Mouse (Mus musculus): Measurements from ENCODE around the gene Focad. TPM values are rescaled to one million over a fixed set of nuclear protein-coding genes. Genes with fewer than 3 reads are reported as not detected.

The Focad gene
- polyA plus RNA-seq, 1 experiment: 22.5 TPM

DNA sequence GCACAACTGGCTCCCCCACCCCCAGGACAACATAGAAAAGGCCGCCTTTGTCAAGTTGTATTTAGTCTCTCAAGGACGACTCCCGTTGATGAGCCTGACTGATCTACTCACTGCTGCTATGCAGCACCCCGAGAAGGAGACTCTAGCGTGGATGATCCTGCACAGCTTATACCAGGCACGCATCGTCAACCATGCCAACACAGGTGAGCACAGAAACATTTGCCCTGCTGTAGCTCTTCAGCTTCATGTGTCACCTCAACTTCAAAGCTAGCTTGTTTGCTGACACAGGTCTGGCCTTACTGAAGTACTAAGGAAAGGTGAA, 306.5 kb downstream of the Focad start:
- H3K27ac ChIP-seq (ENCODE audit: insufficient read depth, low read length): no peak overlapping the region
- H3K4me3 ChIP-seq (ENCODE audit: low read depth, low read length): no peak overlapping the region
- H3K27me3 ChIP-seq (ENCODE audit: control insufficient read depth, insufficient read depth, low read length, poor library complexity, severe bottlenecking): no peaks in the 10 kb centered on the region
- H3K36me3 ChIP-seq (ENCODE audit: control insufficient read depth, insufficient read depth, low read length, poor library complexity, severe bottlenecking): no peaks in the 10 kb centered on the region
- H3K4me1 ChIP-seq (ENCODE audit: control insufficient read depth, insufficient read depth, low read length): no peaks in the 10 kb centered on the region
- TF ChIP-seq POLR2A (IDR thresholded peaks at IDR 0.05; ENCODE audit: insufficient read depth, low read length): no peak
- no peak for TF ChIP-seq CTCF (IDR thresholded peaks at IDR 0.05; ENCODE audit: low read depth, low read length)
- TF ChIP-seq EP300 (IDR thresholded peaks at IDR 0.05; ENCODE audit: insufficient read depth, low read depth, low read length): no peak
- no peaks in the 10 kb centered on the region for H3K9me3 ChIP-seq (replicated peaks; ENCODE audit: control insufficient read depth, insufficient read depth, low read length, poor library complexity, severe bottlenecking)
- no peak overlapping the region for H3K9ac ChIP-seq (ENCODE audit: low read depth, poor library complexity, severe bottlenecking)

DNA sequence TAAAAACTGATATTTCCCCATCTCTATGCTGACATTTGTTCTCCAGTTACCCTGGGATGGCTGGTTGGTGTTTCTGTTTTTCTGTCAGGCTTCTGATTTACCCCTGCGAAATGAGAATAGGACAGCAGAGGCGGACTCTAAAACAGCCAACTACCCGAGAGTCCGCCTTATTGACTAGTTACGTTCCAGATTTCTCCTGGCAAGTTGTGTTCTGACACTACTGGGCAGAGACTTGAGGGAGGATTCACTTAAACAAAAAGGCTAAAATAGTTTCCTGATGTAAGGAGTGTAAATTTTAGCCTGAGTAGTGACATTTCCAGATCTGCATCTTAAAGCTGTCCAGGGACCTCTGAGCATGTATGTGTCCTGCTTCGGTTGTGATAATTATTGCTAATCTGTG, 308.5 kb downstream of the Focad start:
- Histone ChIP-seq H3K27me3 (ENCODE audit: control insufficient read depth, insufficient read depth, low read length, poor library complexity, severe bottlenecking) (no peaks in the 10 kb centered on the region), H3K27ac (ENCODE audit: insufficient read depth, low read length) (no peak overlapping the region), H3K9me3 (replicated peaks; ENCODE audit: control insufficient read depth, insufficient read depth, low read length, poor library complexity, severe bottlenecking) (no peaks in the 10 kb centered on the region), H3K4me3 (ENCODE audit: low read depth, low read length) (no peak overlapping the region), H3K36me3 (ENCODE audit: control insufficient read depth, insufficient read depth, low read length, poor library complexity, severe bottlenecking) (no peaks in the 10 kb centered on the region), H3K9ac (ENCODE audit: low read depth, poor library complexity, severe bottlenecking) (no peak overlapping the region), H3K4me1 (ENCODE audit: control insufficient read depth, insufficient read depth, low read length) (no peaks in the 10 kb centered on the region)
- TF ChIP-seq CTCF (IDR thresholded peaks at IDR 0.05; ENCODE audit: low read depth, low read length) (no peak), POLR2A (IDR thresholded peaks at IDR 0.05; ENCODE audit: insufficient read depth, low read length) (no peak), EP300 (IDR thresholded peaks at IDR 0.05; ENCODE audit: insufficient read depth, low read depth, low read length) (no peak)

DNA sequence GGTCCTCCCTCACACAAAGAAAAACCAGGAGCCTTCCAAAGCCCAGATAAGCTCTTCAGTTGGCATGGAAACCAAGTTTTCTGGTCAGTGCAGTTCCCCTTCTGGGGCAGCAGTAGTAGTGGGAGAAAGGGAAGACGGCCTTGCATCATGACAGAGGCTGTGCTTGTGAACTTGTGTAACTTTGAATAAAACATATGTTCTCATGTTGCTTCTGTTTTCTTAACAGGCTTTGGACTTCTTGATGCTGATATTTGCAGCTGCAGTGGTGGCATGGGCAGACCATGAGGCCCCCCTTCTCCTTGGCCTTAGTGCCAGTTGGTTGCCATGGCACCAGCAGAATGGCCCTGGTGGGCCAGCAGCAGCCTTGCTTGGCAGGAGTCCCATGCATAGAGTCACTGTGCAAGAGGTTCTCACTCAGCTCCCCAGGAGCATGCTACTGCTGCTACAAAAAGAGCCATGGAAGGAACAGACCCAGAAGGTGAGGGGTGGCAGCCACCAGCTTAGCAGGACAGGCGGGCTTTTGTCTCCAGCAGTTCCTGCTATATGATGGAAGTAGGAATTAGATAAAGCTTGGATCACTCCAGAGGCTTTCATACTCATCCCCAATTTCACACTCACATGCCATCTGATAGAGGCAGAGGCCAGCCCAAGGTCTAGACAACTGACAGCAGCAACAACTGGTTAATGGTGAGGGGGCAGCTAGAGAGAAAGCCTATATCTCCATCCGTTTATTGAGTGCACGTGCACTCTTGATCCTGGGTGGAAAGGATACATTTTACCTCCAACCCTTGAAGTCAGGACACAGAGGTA, 312.7 kb downstream of the Focad start:
- Histone ChIP-seq H3K4me3 (ENCODE audit: low read depth, low read length) (no peak overlapping the region), H3K27me3 (ENCODE audit: control insufficient read depth, insufficient read depth, low read length, poor library complexity, severe bottlenecking) (no peaks in the 10 kb centered on the region), H3K36me3 (ENCODE audit: control insufficient read depth, insufficient read depth, low read length, poor library complexity, severe bottlenecking) (no peaks in the 10 kb centered on the region), H3K9ac (ENCODE audit: low read depth, poor library complexity, severe bottlenecking) (no peak overlapping the region), H3K27ac (ENCODE audit: insufficient read depth, low read length) (no peak overlapping the region), H3K9me3 (replicated peaks; ENCODE audit: control insufficient read depth, insufficient read depth, low read length, poor library complexity, severe bottlenecking) (no peaks in the 10 kb centered on the region), H3K4me1 (ENCODE audit: control insufficient read depth, insufficient read depth, low read length) (no peaks in the 10 kb centered on the region)
- no peak for TF ChIP-seq CTCF (IDR thresholded peaks at IDR 0.05; ENCODE audit: low read depth, low read length)
- no peak for TF ChIP-seq POLR2A (IDR thresholded peaks at IDR 0.05; ENCODE audit: insufficient read depth, low read length)
- no peak for TF ChIP-seq EP300 (IDR thresholded peaks at IDR 0.05; ENCODE audit: insufficient read depth, low read depth, low read length)

DNA sequence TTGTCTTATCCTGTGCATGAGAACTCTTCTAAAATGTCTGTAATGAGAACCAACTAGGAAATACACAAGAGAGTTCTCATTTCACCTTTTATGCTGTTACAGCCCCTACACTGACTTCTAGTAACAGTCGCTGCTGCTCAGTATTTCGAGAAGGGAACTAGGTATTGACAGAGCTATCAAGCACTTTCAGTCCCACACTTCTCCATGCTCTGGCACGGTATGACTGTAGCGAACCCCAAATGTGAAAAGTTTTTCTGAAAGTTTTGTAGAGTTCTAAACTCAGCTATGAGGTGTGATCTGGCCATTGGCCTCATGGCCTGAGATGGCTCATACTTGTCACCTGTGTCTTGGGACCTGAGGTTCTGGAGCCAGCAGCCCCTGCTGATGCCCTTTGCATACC, 314.9 kb downstream of the Focad start:
- Histone ChIP-seq H3K36me3 (ENCODE audit: control insufficient read depth, insufficient read depth, low read length, poor library complexity, severe bottlenecking) (no peaks in the 10 kb centered on the region), H3K27me3 (ENCODE audit: control insufficient read depth, insufficient read depth, low read length, poor library complexity, severe bottlenecking) (no peaks in the 10 kb centered on the region), H3K4me3 (ENCODE audit: low read depth, low read length) (no peak overlapping the region), H3K9ac (ENCODE audit: low read depth, poor library complexity, severe bottlenecking) (no peak overlapping the region), H3K27ac (ENCODE audit: insufficient read depth, low read length) (no peak overlapping the region), H3K4me1 (ENCODE audit: control insufficient read depth, insufficient read depth, low read length) (no peaks in the 10 kb centered on the region), H3K9me3 (replicated peaks; ENCODE audit: control insufficient read depth, insufficient read depth, low read length, poor library complexity, severe bottlenecking) (no peaks in the 10 kb centered on the region)
- TF ChIP-seq POLR2A (IDR thresholded peaks at IDR 0.05; ENCODE audit: insufficient read depth, low read length) (no peak), CTCF (IDR thresholded peaks at IDR 0.05; ENCODE audit: low read depth, low read length) (no peak), EP300 (IDR thresholded peaks at IDR 0.05; ENCODE audit: insufficient read depth, low read depth, low read length) (no peak)

DNA sequence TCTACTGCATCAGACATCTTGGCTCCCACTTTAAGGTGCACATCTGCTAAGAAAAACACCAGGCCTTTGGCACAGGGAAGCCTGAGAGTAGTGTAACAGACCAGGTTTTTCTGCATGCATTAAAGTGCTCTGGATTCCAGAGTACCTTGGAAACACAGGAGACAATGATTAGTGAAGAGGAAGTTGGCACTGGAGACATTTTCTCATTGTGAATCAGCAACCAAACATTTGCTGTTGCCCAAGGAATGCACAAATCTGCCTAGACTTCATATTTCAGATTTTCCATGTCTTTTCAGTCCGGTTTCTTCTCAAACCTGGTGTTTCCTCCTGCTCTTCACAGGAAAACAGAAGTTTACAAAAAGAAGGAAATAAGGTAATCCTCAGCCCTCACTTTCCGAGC, 317.9 kb downstream of the Focad start:
- H3K4me3 ChIP-seq (ENCODE audit: low read depth, low read length): no peak overlapping the region
- no peaks in the 10 kb centered on the region for H3K27me3 ChIP-seq (ENCODE audit: control insufficient read depth, insufficient read depth, low read length, poor library complexity, severe bottlenecking)
- no peak for TF ChIP-seq EP300 (IDR thresholded peaks at IDR 0.05; ENCODE audit: insufficient read depth, low read depth, low read length)
- no peak for TF ChIP-seq CTCF (IDR thresholded peaks at IDR 0.05; ENCODE audit: low read depth, low read length)
- TF ChIP-seq POLR2A (IDR thresholded peaks at IDR 0.05; ENCODE audit: insufficient read depth, low read length): no peak
- no peak overlapping the region for H3K9ac ChIP-seq (ENCODE audit: low read depth, poor library complexity, severe bottlenecking)
- H3K9me3 ChIP-seq (replicated peaks; ENCODE audit: control insufficient read depth, insufficient read depth, low read length, poor library complexity, severe bottlenecking): no peaks in the 10 kb centered on the region
- no peaks in the 10 kb centered on the region for H3K36me3 ChIP-seq (ENCODE audit: control insufficient read depth, insufficient read depth, low read length, poor library complexity, severe bottlenecking)
- H3K4me1 ChIP-seq (ENCODE audit: control insufficient read depth, insufficient read depth, low read length): no peaks in the 10 kb centered on the region
- H3K27ac ChIP-seq (ENCODE audit: insufficient read depth, low read length): no peak overlapping the region

DNA sequence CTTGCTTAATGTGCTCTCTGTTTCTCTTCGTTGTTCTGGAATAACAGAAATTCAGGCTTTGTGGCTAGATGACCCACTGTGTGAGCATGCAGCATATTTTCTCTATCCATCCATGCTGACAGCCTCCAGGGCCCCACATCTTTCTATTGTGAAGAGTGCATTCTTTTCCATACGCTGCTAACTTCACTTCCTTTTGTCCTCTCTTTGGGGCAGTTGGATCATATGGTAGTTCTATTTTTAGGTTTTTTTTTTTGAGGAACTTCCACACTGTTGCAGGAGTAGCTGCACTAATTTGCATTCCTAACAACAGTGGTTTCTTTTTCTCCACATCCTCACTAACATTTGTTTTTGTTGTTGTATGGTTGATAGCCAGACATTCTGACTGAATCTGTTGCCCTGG, 320.6 kb downstream of the Focad start:
- no peaks in the 10 kb centered on the region for H3K4me1 ChIP-seq (ENCODE audit: control insufficient read depth, insufficient read depth, low read length)
- H3K9ac ChIP-seq (ENCODE audit: low read depth, poor library complexity, severe bottlenecking): no peak overlapping the region
- H3K4me3 ChIP-seq (ENCODE audit: low read depth, low read length): no peak overlapping the region
- no peaks in the 10 kb centered on the region for H3K27me3 ChIP-seq (ENCODE audit: control insufficient read depth, insufficient read depth, low read length, poor library complexity, severe bottlenecking)
- no peaks in the 10 kb centered on the region for H3K9me3 ChIP-seq (replicated peaks; ENCODE audit: control insufficient read depth, insufficient read depth, low read length, poor library complexity, severe bottlenecking)
- no peaks in the 10 kb centered on the region for H3K36me3 ChIP-seq (ENCODE audit: control insufficient read depth, insufficient read depth, low read length, poor library complexity, severe bottlenecking)
- H3K27ac ChIP-seq (ENCODE audit: insufficient read depth, low read length): no peak overlapping the region
- no peak for TF ChIP-seq EP300 (IDR thresholded peaks at IDR 0.05; ENCODE audit: insufficient read depth, low read depth, low read length)
- TF ChIP-seq POLR2A (IDR thresholded peaks at IDR 0.05; ENCODE audit: insufficient read depth, low read length): no peak
- no peak for TF ChIP-seq CTCF (IDR thresholded peaks at IDR 0.05; ENCODE audit: low read depth, low read length)

All from ES-Bruce4 (cell line).